Mouse (Mus musculus) forebrain, embryonic 12.5 days (tissue): ENCODE data around the gene Bmp6. TPM values are rescaled to one million over a fixed set of nuclear protein-coding genes. Genes with fewer than 3 reads are reported as not detected.

Source experiments
- ATAC-seq: fragments of 200-750 bp; cut with Nextera tagmentation; 2 replicates; pipeline ENCODE4 v1.8.0; 2017; ENCODE audit warnings: moderate TSS enrichment; ENCODE audit not compliant: low FRiP score
- H3K27ac ChIP-seq: fragments of 300-500 bp; sonication (generic); 2 replicates; pipeline ENCODE4 v1.5.1; 2016; ENCODE audit warnings: mild to moderate bottlenecking
- H3K27me3 ChIP-seq: fragments of 300-500 bp; sonication (generic); 2 replicates; pipeline ENCODE4 v1.6.1; 2016; ENCODE audit warnings: mild to moderate bottlenecking
- H3K36me3 ChIP-seq: fragments of 300-500 bp; sonication (generic); replicated peaks from 2 replicates; pipeline ENCODE4 v1.6.1; 2016; ENCODE audit warnings: mild to moderate bottlenecking
- H3K4me1 ChIP-seq: fragments of 300-500 bp; sonication (generic); 2 replicates; pipeline ENCODE4 v1.6.1; 2016
- H3K4me2 ChIP-seq: fragments of 300-500 bp; sonication (generic); 2 replicates; pipeline ENCODE4 v1.6.1; 2016; ENCODE audit warnings: mild to moderate bottlenecking, moderate library complexity
- H3K4me3 ChIP-seq: fragments of 300-500 bp; sonication (generic); replicated peaks from 2 replicates; pipeline ENCODE4 v1.5.1; 2016; ENCODE audit warnings: mild to moderate bottlenecking
- H3K9ac ChIP-seq: fragments of 300-500 bp; sonication (generic); 2 replicates; pipeline ENCODE4 v1.6.1; 2016; ENCODE audit warnings: mild to moderate bottlenecking
- H3K9me3 ChIP-seq: fragments of 300-500 bp; sonication (generic); 2 replicates; pipeline ENCODE4 v1.6.1; 2016
- WGBS: fragments of 180-500 bp; shearing (Covaris S2); methylation state at CpG from one replicate; pipeline ENCODE4 v1.1.7; 2016; 5-methylcytosine and 5-hydroxymethylcytosine counted together
- polyA plus RNA-seq: library from polyadenylated mRNA; unstranded; fragments of >200 nt; fragmentation: Nextera tagmentation; extraction: Ambion mirVana; gene quantifications from 2 replicates; pipeline ENCODE4 v1.2.1, GENCODE M21; 2016

Gene Bmp6
- polyA plus RNA-seq, 1 experiment from 2014 or later: 1.7 TPM

DNA sequence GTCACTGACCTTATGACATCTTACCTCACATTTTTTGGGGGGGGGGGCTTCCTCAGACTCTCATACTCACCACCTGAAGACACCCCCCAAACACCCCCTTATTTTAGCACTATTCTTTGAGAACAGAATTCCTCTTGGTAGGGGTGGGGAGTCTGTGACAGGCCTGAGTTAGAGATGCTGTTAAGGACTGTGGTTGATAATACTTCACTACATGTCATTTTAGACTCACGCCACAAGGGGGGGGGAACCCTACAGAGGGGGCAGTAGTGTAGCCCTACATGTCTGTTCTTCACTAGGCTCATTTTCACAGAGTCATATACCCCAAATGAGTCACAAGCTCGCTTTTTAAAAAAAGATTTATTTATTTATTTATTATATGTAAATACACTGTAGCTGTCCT, 1.7 kb upstream of the Bmp6 start:
- ATAC-seq: no peak
- peaks cover 28% of the 10 kb centered on the region for H3K4me1 ChIP-seq
- no peak overlapping the region for H3K4me2 ChIP-seq
- 70% methylated on average over 2 of the region's 2 CpGs for WGBS
- no peak overlapping the region for H3K4me3 ChIP-seq
- H3K9ac ChIP-seq: no peak overlapping the region
- H3K27me3 ChIP-seq: peaks cover 53% of the 10 kb centered on the region
- no peak overlapping the region for H3K27ac ChIP-seq
- no peaks in the 10 kb centered on the region for H3K36me3 ChIP-seq
- peaks cover 3% of the 10 kb centered on the region; the same call in 1 of the 2 replicates for H3K9me3 ChIP-seq

DNA sequence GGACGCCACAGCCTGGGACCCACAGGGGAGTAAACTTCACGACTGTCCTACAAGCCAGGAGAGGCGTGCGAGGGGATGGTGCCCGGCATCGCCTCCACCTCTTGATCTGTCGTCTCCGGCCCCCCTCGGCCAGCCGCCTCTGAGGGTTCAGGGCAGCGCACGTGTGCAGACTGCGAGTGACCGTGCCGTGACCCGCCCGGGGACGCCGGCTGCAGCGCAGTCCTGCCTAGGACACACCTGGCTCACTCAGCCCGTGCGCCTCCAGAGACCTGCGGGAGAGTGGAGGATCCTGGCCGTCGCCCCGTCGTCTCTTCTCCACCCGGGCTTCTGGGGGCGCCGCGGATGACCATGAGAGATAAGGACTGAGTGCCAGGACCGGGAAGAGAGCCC, 519 bp downstream of the Bmp6 start:
- 0 out of 2 replicates have a peak, but pooled peaks have one; percentile 18 for ATAC-seq
- Histone ChIP-seq H3K27ac (no peak overlapping the region), H3K4me1 (peaks cover 28% of the 10 kb centered on the region), H3K9me3 (no peaks in the 10 kb centered on the region), H3K4me2 (peak overlapping the region; percentile 70), H3K36me3 (no peaks in the 10 kb centered on the region), H3K27me3 (peaks cover 70% of the 10 kb centered on the region), H3K4me3 (peak overlapping the region; percentile 46), H3K9ac (peak overlapping the region; percentile 29; the same call in 1 of the 2 replicates)
- under 1% methylated on average over 19 of the region's 32 CpGs for WGBS

DNA sequence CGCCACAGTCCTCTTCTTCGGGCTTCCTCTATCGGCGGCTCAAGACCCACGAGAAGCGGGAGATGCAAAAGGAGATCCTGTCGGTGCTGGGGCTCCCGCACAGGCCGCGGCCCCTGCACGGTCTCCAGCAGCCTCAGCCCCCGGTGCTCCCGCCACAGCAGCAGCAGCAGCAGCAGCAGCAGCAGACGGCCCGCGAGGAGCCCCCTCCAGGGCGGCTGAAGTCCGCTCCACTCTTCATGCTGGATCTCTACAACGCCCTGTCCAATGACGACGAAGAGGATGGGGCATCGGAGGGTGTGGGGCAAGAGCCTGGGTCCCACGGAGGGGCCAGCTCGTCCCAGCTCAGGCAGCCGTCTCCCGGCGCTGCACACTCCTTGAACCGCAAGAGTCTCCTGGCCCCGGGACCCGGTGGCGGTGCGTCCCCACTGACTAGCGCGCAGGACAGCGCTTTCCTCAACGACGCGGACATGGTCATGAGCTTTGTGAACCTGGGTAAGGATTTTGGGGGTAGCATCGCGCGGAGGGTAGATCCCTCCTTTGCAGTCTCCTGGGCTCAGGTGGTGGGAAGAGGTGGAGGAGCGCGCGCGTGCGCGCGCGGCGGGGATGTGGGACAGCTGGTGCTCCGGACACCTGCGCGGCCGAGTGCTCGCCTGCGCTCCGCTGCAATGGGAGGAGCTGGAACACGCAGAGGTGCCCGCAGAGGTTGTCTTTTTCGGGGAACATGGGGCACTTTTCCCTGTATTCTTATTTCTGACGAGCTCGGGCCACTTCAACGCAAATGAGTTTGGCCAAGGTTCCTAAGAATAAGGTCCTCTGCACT, 1.4 kb downstream of the Bmp6 start:
- Histone ChIP-seq H3K27me3 (peaks cover 70% of the 10 kb centered on the region), H3K9me3 (no peaks in the 10 kb centered on the region), H3K4me2 (peak overlapping the region; percentile 70), H3K27ac (no peak overlapping the region), H3K4me1 (peaks cover 28% of the 10 kb centered on the region), H3K9ac (peak overlapping the region; percentile 29; the same call in 1 of the 2 replicates), H3K36me3 (no peaks in the 10 kb centered on the region), H3K4me3 (peak overlapping the region; percentile 46)
- peak; percentile 28; the same call in 1 of the 2 replicates for ATAC-seq
- WGBS: 1% methylated on average over 61 of the region's 63 CpGs

DNA sequence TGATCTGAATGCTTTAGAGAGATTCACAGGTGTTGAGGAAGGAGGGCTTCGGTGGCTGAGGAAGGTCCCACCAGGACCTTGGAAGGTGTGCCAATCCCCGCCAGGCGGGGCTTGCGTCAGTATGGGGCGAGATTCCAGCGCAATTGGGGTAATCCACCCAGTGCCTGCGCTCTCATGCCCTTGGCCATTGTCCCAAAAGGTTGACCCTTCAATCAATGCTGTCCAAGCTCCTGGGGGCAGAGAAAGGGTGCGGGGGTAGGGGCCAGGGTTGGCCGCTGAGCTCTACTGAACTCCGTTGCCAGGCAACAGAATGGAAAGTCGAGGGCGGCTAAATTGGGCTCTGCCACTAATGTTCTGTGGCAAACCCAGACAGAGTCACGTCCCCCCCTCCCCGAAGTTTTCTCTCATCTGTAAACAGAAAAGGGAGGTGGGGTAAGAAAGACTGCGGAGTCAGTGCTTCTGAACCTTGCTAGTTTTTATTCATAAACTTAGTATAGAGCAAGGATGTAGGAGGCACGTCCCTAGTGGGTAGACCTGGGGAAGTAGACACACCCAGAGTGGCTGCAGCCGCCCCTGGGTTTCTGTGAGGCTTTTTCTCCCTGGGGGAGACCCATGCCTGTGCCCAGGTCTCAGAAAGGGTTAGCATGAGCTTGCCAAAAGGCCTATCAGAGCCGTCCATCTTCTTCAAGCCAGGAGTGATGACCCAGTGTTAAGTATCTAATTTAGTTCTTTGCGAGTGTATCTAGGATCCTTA, 2.3 kb downstream of the Bmp6 start:
- peak overlapping the region; percentile 46 for H3K4me3 ChIP-seq
- H3K9ac ChIP-seq: no peak overlapping the region
- no peak for ATAC-seq
- H3K9me3 ChIP-seq: no peaks in the 10 kb centered on the region
- peaks cover 28% of the 10 kb centered on the region for H3K4me1 ChIP-seq
- H3K27me3 ChIP-seq: peaks cover 70% of the 10 kb centered on the region
- H3K36me3 ChIP-seq: no peaks in the 10 kb centered on the region
- 5% methylated on average over 19 of the region's 19 CpGs for WGBS
- peak overlapping the region; percentile 70 for H3K4me2 ChIP-seq
- no peak overlapping the region for H3K27ac ChIP-seq

DNA sequence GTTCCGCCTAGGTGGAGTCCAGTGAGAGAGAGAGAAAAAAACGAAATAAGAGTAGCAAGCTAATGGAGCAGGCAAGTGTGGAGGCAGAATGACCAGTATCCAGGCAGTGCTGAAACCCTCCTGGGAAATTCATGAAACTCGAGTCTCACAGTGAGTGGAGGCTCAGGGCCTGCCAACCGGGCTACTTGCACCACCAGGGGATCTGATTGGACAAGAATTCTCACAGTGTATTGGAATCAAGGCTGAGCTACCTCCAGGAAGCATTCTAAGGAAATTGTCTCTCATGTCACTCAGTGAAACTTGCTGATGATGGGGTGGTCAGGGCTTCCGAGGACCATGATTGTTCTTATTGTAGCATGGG, 2.8 kb downstream of the Bmp6 start:
- no peaks in the 10 kb centered on the region for H3K9me3 ChIP-seq
- no peak overlapping the region for H3K9ac ChIP-seq
- H3K4me2 ChIP-seq: 0 out of 2 replicates have a peak overlapping the region, but pooled peaks have one; percentile 70
- H3K36me3 ChIP-seq: no peaks in the 10 kb centered on the region
- no peak overlapping the region for H3K27ac ChIP-seq
- 26% methylated on average over 5 of the region's 5 CpGs for WGBS
- peaks cover 28% of the 10 kb centered on the region for H3K4me1 ChIP-seq
- no peak for ATAC-seq
- peaks cover 70% of the 10 kb centered on the region for H3K27me3 ChIP-seq
- H3K4me3 ChIP-seq: no peak overlapping the region

DNA sequence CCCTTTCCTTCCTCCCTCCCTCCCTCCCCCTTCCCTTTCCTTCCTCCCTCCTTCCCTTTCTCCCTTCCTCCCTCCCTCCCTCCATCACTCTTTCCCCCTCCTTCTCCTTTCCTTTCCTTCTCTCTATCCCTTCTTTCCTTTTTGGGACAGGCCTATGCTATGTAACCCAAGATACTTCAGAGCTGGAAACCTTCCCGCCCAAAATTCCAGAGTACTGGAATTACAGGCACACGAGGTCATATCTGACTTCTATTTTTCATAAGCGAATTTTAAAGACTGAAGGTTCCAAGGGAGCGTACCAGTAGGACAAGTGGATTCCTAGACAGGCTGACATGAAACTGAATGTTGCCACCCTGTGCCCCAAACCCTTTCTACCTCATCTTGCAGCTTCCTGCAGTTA, 4.1 kb downstream of the Bmp6 start:
- H3K9ac ChIP-seq: no peak overlapping the region
- H3K27ac ChIP-seq: no peak overlapping the region
- no peak for ATAC-seq
- H3K36me3 ChIP-seq: no peaks in the 10 kb centered on the region
- peaks cover 28% of the 10 kb centered on the region for H3K4me1 ChIP-seq
- WGBS: 83% methylated on average over 4 of the region's 4 CpGs
- H3K4me3 ChIP-seq: no peak overlapping the region
- H3K27me3 ChIP-seq: peaks cover 59% of the 10 kb centered on the region
- no peak overlapping the region for H3K4me2 ChIP-seq
- no peaks in the 10 kb centered on the region for H3K9me3 ChIP-seq

DNA sequence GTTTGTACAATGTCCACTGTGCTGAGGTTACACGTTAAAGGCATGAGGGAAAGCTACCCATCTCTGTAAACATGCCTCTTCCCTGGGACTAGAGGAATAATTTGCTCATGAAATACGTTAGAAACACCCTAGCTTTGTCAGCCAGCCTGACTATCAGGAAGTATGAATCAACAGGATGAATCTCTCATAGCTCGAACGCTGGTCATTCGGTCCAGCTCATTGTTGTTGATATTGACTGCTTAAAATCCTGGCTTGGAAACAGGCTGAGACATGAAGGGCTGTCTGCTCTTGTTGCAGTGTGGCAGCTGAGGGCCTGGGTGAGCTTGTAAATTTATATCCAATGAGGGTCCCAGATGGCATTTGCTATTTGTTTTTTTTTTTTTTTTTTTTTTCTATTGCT, 4.9 kb downstream of the Bmp6 start:
- Histone ChIP-seq H3K27me3 (peaks cover 51% of the 10 kb centered on the region), H3K4me1 (peaks cover 29% of the 10 kb centered on the region)
- WGBS: 86% methylated on average over 5 of the region's 5 CpGs

DNA sequence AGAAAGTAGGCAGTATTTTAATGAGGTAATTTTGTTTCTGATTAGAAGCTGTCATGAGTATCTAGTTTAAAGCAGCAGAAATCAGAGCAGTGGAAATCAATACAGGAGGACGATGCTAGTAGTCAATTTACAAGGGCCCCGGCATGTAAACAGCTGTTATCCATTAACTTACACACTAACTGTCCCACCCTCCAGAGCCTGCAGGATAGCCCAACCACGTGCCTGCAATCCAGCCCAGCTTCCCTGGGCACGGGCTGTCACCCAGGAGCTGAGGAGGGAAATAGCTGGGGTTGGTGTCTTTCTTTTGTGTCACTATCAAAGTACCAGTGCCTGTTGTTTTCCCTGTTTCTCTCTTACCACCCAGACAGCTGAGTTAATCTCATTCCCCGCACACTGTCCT, 7.1 kb downstream of the Bmp6 start:
- Histone ChIP-seq H3K4me2 (no peak overlapping the region), H3K27ac (no peak overlapping the region), H3K9ac (no peak overlapping the region), H3K36me3 (no peaks in the 10 kb centered on the region), H3K9me3 (no peaks in the 10 kb centered on the region), H3K27me3 (peaks cover 29% of the 10 kb centered on the region), H3K4me1 (peaks cover 8% of the 10 kb centered on the region; the same call in 1 of the 2 replicates), H3K4me3 (no peak overlapping the region)
- WGBS: 34% methylated on average over 5 of the region's 5 CpGs
- no peak for ATAC-seq

More for the DNA sequence above, 4.9 kb downstream of the Bmp6 start:
- no peak for ATAC-seq
- Histone ChIP-seq H3K36me3 (no peaks in the 10 kb centered on the region), H3K9ac (no peak overlapping the region), H3K27ac (no peak overlapping the region), H3K4me2 (no peak overlapping the region), H3K4me3 (no peak overlapping the region), H3K9me3 (no peaks in the 10 kb centered on the region)

DNA sequence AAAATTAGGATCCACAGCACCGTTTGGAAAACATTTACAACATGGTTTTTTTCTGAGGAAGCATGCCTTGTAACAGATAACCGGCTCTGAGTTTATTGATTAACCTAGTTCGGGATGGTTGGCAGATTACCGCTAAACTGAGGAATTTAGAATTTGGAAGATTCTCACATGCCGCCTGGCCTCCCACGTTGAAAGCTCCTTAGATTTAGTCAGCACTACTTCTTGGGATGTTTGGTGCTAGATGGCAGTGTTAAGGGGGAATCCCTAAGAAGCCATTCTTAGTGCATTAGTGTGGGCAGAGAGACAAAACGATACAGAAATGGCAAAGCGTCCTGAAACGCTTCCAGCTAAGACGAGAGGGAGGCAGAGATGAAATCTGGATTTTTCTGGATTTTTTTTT, 8.1 kb downstream of the Bmp6 start:
- no peak for ATAC-seq
- H3K27me3 ChIP-seq: peaks cover 19% of the 10 kb centered on the region
- no peak overlapping the region for H3K4me2 ChIP-seq
- no peak overlapping the region for H3K9ac ChIP-seq
- 78% methylated on average over 10 of the region's 10 CpGs for WGBS
- H3K4me1 ChIP-seq: peaks cover 3% of the 10 kb centered on the region; the same call in 1 of the 2 replicates
- H3K9me3 ChIP-seq: no peaks in the 10 kb centered on the region
- H3K4me3 ChIP-seq: no peak overlapping the region
- H3K27ac ChIP-seq: no peak overlapping the region
- H3K36me3 ChIP-seq: no peaks in the 10 kb centered on the region

DNA sequence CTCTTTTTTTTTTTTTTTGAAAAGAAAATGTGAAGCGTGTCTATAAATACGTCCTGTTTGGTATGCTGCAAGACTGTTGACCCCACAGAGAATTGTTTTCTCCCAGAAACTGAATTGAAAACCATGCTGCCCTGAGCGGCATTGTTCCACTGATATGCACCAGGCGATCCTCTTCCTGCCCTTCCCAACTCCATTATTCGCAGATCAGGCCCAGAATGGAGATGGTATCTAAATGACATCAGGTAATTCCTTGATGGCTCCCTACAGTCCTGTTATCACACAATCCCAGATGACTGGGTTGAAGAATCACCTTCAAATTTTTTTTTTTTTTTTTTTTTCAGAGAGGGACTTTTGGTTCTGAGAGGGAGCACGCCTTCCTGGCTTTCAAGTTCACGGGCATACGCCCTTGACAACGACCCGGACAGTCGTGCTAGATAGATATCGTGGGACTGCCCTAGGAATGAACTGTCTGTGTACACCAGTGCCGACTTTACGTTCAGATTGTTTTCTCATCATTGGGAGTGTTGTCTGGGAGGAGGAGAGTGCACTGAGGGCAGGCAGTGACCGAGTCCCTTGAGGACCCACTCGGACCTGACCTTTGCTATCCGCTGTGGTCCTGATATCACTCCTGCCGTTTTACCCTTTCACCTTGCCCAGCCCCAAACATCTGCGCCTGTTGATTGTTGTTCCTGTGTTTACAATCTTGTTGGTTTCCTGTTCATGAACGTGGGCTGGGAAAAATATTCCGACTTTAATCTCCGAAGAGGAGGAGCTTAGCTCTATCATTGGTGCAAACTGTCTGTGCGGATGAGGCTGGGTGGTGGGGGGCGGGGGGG, 8.7 kb downstream of the Bmp6 start:
- 81% methylated on average over 24 of the region's 24 CpGs for WGBS
- Histone ChIP-seq H3K4me2 (no peak overlapping the region), H3K9me3 (no peaks in the 10 kb centered on the region), H3K36me3 (no peaks in the 10 kb centered on the region), H3K27ac (no peak overlapping the region), H3K4me3 (no peak overlapping the region), H3K27me3 (peaks cover 13% of the 10 kb centered on the region), H3K9ac (no peak overlapping the region), H3K4me1 (peaks cover 3% of the 10 kb centered on the region; the same call in 1 of the 2 replicates)
- no peak for ATAC-seq

DNA sequence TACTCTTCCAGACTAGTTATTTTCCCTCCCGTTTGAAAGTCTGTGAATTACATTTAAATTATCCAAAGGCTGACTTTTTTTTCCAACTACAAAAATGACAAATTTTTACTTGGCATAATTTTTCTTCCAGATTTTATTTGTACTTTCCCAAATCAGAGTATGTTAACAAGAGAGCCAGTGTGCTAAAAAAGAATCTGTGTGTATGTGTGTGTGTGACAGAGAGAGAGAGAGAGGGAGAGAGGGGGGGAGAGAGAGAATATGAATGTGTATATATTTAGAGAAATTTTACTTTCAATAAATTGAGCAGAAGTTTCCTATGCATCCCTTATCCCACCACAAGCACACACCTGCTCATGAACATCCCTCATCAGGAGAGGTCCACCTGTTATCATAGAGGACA, 9.4 kb downstream of the Bmp6 start:
- Histone ChIP-seq H3K9ac (no peak overlapping the region), H3K4me1 (peaks cover 3% of the 10 kb centered on the region; the same call in 1 of the 2 replicates), H3K9me3 (no peaks in the 10 kb centered on the region), H3K27me3 (peaks cover 6% of the 10 kb centered on the region), H3K27ac (no peak overlapping the region), H3K4me2 (no peak overlapping the region), H3K36me3 (no peaks in the 10 kb centered on the region), H3K4me3 (no peak overlapping the region)
- no peak for ATAC-seq
- 78% methylated on average over 1 of the region's 1 CpGs for WGBS

DNA sequence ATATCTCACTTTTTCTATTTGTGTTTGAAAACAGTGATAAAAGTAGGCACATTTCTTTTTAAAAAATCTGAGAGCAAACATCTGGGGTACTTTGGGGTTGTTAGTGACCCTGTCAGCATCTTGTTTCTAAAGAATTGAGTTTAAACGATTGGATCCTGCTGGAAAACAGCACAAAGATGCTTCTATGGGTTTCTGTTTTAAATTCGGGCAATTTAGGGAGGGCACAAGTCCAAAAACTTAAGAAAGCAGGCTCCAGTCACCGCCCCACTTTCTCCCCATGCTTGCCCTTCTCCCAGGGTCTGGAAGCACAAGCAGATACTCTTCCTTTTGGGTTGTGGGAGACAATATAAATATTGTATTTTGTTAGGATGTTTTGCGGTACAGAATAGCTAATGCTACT, 14.1 kb downstream of the Bmp6 start:
- Histone ChIP-seq H3K27me3 (no peaks in the 10 kb centered on the region), H3K27ac (no peak overlapping the region), H3K36me3 (no peaks in the 10 kb centered on the region), H3K9ac (no peak overlapping the region), H3K4me1 (peaks cover 3% of the 10 kb centered on the region; the same call in 1 of the 2 replicates), H3K9me3 (no peaks in the 10 kb centered on the region), H3K4me3 (no peak overlapping the region), H3K4me2 (no peak overlapping the region)
- no peak for ATAC-seq
- 83% methylated on average over 4 of the region's 4 CpGs for WGBS
